Mouse (Mus musculus): Measurements from ENCODE around the gene Sectm1a. TPM values are rescaled to one million over a fixed set of nuclear protein-coding genes. Genes with fewer than 3 reads are reported as not detected.
"Not testable (repeated sequence)": the region's sequence is repeated elsewhere in the genome, so short reads cannot be mapped to it uniquely, and the experiment has no call there.

Sectm1a gene
- total RNA-seq, 2 experiments from 2014 or later: not detected

DNA sequence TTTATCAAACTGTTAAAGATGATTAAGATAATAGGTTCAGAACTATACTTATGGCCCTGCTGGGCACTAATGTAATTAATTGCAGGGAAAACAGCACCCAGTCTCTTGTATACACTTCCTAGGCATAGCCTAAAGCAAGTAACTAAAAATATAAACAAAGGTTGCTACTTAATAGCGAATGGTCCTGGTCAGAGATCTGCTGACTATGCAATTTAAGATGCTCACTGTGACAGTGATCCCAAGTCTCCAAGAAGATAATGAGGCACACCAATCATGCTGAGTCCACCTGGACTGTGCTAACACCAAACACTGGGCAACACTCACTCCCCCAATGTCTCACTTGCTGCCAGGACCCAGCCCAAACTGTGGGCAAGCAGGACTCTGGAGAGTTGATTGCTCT, 31.2 kb downstream of the Sectm1a start:
- no peak for DNase-seq (ENCODE audit: low spot score in 2 of 2)

DNA sequence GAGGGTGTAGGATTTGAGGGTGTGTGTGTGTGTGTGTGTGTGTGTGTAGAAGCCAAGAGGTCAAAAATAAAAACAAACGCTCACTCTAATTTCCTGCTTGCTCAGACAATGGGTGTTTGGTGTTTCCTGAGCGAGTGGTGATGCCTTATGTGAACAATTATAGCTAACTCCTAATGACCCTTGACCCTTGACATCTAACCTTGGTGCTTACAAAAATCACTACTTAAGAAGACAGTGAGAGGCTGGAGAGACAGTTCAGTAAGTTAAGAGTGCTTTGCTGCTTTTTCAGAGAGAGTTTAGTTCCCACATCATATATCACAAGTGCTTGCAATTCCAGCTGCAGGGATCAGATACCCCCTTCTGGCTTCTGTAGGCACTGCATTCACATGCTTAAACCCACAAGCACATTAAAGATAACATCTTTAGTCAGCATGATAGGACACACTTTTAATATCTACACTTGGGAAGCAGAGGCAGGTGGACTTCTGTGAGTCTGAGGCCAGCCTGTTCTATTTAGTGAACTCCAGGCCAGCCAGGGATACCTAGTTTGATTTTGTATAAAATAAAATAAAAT, 33.1 kb downstream of the Sectm1a start:
- no peak for DNase-seq (ENCODE audit: low spot score in 2 of 2)

DNA sequence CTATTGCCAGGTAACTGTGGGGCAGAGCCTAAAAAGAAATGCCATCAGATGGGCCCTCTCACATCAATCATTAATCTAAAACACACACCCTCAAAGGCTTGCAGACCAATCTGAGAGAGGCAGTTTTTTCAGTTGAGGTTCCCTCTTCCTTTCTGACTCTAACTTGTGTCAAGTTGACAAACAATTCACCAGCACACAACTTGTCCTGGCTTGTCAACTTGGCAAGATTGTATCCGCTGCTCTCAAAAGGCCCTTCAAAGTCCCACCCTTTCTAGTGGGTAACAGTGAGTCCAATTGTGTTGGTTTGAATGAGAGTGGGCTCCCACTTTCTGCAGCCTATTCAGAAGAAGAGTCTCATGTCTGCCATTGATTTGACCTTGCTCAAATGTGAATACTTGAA, 35.7 kb downstream of the Sectm1a start:
- no peak for DNase-seq (ENCODE audit: low spot score in 2 of 2)

DNA sequence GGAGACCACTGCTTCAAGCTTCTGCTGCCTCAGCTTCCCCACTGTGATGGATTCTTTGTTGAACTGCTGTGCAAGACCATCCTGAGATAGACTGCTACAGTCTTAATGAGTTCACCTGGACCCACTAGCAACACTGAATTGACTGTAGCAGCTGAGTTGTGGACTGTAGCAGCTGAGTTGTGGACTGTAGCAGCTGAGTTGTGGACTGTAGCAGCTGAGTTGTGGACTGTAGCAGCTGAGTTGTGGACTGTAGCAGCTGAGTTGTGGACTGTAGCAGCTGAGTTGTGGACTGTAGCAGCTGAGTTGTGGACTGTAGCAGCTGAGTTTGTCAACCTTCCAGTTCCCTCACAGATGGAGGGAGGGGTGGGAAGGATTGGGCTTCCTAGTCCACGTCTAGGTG, 38.0 kb downstream of the Sectm1a start:
- DNase-seq (ENCODE audit: low spot score in 2 of 2): not testable (repeated sequence)

DNA sequence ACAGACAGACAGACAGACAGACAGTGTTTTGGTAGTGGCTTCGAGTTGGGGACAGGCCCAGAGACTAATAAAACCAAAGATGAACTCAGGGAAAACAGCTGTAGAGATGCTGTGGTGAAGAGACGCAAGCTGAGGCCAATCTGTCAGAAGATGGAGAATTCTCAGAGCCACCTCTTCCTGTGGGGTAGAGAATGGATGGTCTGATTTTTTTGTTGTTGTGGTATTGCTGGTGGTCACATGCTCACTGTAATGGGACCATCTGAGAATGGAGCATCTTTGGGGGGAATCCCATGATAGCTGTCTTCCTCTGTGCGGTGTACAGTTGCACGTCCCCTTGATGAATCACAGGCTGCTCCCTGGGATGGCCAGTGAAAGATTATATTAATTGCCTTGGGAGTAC, 38.5 kb downstream of the Sectm1a start:
- DNase-seq (ENCODE audit: low spot score in 2 of 2): no peak

DNA sequence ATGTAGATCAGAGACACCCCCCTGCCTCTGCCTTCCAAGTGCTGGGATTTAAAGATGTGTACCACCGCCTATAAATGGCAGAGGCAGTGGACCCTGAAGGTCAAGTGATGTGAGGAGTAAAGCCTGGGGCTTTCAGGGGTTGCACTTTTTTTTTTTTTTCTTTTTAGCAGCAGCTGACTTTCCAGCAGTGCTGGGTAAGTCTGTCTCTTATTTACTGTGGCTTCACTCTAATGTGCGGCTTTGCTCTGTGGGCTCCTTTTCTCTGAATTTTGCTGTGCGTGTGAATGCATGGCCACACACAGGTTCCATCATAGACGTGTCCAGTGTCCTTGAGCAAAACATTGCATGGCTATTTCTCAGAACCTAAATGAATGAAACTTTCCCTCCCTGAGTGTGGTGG, 39.4 kb downstream of the Sectm1a start:
- DNase-seq (ENCODE audit: low spot score in 2 of 2): no peak

DNA sequence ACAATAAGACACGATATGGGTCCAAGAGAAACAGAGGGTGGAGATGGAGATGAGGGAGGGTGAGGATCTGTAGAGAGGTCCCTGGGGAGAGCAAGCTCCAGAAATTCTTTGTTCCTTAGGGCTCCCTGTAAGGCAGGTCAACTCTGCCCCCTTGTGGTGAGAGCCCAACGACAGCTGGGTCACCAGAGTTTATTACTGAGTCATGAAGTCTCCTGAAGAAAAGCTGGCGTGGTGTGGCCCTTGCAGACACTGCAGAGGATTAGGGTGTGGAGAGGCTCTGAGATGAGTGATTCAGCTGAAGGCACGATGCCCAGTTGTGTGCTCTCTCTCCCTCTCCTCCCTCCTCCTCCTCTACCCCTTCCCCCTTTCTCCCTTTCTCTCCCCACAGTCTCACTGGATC, 39.8 kb downstream of the Sectm1a start:
- peak; percentile 73 to 84 for DNase-seq (ENCODE audit: low spot score in 2 of 2)

DNA sequence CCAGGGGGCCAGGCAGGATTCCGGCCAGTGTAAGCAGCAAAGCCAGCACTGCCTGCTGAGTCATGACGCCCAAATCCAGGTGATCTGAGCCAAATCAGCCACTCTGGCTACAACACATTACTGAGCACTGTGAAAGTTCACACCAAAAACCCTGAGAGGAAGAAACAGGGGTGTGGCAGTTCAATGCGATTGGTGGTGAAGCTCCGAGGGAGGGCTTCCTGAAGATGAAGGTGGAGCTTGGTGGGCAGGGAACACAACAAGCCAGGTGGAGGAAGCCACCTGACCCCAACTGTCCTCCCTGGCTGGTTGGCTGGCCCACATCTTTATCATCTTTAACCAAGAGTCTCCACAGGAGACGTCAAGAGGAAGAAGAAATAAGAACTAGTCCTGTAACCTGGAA, 41.7 kb downstream of the Sectm1a start, which contains the start of gene Cd7:
Gene Cd7, minus strand, starts transcription at position 117 of the 400 bp plus-strand sequence.
- no peak for DNase-seq (ENCODE audit: low spot score in 2 of 2)

DNA sequence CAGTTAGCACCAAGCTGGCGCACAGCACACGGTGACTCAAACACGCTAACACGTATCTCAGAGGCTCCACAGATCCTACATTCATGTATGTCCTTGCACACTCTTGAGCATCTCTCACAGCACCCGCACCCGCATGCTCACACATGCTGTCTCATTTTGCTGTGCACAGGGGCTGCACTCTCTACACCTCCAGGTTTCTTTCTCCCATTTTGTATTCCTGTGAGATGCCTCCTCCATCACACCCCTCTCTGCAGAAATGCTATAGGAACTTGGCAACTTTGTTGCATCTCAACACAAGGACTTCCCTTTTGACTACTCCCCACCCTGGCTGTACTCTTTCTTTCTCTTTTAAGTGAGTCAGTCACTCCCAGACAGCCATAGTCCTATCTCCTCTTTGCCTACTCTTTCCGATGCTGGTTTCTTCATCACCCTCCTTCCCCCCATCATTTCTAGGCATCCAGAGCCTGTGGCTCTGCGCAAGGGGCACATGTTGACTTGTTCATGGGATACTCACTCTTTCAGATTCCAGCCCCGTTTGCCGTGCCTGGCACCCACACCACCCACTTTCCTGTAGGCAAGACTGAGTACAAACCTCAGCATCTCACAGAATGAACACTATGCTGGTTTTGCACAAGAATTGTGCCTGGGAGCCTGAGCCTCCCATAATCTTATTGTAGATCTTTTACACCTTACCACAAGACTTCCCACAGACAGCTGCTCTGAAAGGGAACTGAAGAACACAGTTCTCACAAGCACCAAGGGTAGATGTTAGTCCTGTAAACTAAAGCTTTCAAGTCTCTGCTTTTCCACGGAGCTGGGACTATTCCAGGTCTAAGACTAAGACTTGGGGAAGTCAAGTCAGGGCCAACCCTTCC, 42.4 kb downstream of the Sectm1a start:
- no peak for DNase-seq (ENCODE audit: low spot score in 2 of 2)

DNA sequence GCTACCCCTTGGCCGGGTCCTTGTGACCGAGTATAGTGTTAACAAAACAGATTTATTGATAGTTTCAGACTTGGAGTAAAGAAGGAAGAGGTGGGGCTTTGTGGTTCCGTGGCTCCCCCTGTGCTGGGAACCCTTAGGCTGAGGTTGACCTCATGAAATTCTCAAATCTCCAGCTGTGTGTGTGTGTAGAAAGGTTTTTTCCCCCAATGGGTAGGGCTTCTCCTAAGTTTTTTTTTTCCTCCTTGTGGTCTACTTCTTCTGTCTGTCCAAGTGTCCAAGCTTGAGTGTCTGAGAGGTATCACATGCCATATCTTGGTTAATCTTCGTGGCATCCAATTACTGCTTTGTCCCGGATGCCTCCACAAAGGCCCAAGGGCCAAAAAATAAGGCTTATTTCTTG, 47.9 kb downstream of the Sectm1a start:
- DNase-seq (ENCODE audit: low spot score in 2 of 2): no peak

DNA sequence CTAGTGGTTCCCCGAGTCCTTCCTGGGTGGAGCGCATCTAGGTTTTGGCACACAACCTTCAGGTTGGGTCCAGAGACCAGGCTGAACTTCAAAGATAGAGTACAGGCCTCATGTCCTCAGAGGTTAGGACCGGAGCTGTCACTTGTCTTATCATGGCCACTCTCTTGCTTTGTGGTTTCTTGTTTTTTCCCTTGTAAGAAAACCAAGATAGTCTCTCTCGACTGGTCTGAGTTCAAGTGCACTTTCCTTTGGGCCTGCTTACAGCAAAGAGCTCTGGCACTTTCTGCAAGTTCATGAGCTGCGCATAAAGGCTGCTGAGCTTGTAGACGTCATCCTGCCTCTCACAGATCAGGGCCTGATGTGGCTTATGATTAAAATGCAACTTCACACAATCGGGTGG, 53.8 kb downstream of the Sectm1a start:
- no peak for DNase-seq (ENCODE audit: low spot score in 2 of 2)

DNA sequence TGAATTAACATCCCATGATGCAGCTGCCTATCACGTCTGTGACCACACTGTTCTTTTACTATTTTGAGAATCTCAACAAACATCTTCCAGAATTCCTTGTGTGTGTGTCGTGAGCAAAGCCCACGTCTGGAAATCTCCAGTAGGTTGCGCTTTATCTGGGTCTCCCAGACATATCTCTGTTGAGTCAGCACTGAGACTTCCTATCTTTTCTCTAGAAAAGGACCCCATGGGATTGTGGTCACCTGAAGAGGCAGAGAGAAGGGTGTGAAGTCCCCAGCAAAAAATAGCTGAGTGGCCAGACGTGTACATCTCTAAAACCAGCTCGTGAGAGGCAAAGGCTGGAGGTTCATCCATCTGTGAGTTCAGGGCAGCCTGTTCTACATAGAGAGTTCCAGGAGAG, 56.9 kb downstream of the Sectm1a start:
- no peak for DNase-seq (ENCODE audit: low spot score in 2 of 2)

DNA sequence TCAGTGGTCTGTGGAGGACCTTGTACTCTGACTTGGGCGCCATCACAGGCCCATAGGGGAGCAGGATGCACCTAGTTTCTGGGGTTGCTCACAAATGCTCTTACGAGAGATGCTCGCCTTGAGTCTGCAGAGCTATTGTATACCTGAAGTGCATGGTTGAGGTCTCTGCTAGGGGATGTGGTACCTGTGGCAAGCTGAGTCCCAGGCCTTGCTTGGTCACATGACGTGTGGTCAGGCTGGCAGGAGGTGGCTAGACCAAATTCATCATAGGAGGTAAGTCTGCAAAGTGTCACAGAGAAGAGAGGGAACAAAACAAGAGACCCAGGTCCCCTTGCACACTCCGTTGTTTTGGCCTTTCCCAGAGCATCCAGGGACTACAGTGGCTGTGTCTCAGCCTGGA, 61.5 kb downstream of the Sectm1a start:
- no peak for DNase-seq (ENCODE audit: low spot score in 2 of 2)

DNA sequence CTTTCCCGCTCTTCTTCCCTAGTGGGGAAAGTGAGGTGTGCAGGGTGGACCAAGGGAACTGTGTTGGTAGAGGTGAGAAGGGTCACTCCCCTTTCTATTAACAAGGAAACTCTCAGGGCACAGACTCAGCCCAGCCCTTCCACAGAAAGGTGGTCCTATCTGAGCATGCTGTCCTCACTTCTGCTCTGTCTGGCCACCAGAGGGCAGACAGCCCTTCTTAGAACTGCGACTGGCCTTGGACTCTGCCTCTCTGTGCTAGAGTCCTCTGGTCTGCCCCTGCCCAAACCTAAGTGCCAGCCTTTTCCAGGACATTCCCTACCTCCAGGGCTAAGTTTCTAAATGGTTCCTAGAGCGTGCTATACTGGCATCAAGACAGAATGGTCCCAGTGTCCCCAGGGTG, 63.3 kb downstream of the Sectm1a start:
- DNase-seq (ENCODE audit: low spot score in 2 of 2): peak; percentile 39 to 67

Other genes with a start within 250 kb of the Sectm1a start
- gene Ccdc57, start 148.3 kb downstream of the Sectm1a start, total RNA-seq (2021): 1 to 10 TPM; 6.2 TPM
- 100 to 1,000 TPM; 151 to 160 TPM for gene Slc16a3, start 132.7 kb downstream of the Sectm1a start, total RNA-seq (2021)
- 100 to 1,000 TPM in 1 of 2 experiments, 10 to 100 TPM in 1; 85.4 to 111 TPM for gene Csnk1d, start 89.9 kb downstream of the Sectm1a start, total RNA-seq (2021)
- gene Cd7, start 41.8 kb downstream of the Sectm1a start, total RNA-seq (2021): not detected
- gene Sectm1b, start 17.7 kb downstream of the Sectm1a start, total RNA-seq (2021): not detected
- gene Tex19.2, start 37.5 kb upstream of the Sectm1a start, total RNA-seq (2021): not detected
- gene Tex19.1, start 64.9 kb upstream of the Sectm1a start, total RNA-seq (2021): under 1 TPM in 1 of 2 experiments, not detected in 1; 0.15 TPM
- 1 to 10 TPM; 3.6 to 5.1 TPM for gene Uts2r, start 79.1 kb upstream of the Sectm1a start, total RNA-seq (2021)
- 10 to 100 TPM; 14.4 to 14.8 TPM for gene Hexdc, start 123.2 kb upstream of the Sectm1a start, total RNA-seq (2021)
- 10 to 100 TPM; 14.6 to 14.7 TPM for gene Ogfod3, start 123.5 kb upstream of the Sectm1a start, total RNA-seq (2021)
- 10 to 100 TPM; 14.2 to 15.5 TPM for gene Cybc1, start 148.1 kb upstream of the Sectm1a start, total RNA-seq (2021)
- gene Narf, start 156.0 kb upstream of the Sectm1a start, total RNA-seq (2021): 10 to 100 TPM; 36.7 to 38.8 TPM
- gene Foxk2, start 178.8 kb upstream of the Sectm1a start, total RNA-seq (2021): 10 to 100 TPM; 36.4 to 37.5 TPM